Mouse (Mus musculus): ENCODE measurements around the gene Pim3.
"Not testable (repeated sequence)": the region's sequence is repeated elsewhere in the genome, so short reads cannot be mapped to it uniquely, and the experiment has no call there.

Gene Pim3

DNA sequence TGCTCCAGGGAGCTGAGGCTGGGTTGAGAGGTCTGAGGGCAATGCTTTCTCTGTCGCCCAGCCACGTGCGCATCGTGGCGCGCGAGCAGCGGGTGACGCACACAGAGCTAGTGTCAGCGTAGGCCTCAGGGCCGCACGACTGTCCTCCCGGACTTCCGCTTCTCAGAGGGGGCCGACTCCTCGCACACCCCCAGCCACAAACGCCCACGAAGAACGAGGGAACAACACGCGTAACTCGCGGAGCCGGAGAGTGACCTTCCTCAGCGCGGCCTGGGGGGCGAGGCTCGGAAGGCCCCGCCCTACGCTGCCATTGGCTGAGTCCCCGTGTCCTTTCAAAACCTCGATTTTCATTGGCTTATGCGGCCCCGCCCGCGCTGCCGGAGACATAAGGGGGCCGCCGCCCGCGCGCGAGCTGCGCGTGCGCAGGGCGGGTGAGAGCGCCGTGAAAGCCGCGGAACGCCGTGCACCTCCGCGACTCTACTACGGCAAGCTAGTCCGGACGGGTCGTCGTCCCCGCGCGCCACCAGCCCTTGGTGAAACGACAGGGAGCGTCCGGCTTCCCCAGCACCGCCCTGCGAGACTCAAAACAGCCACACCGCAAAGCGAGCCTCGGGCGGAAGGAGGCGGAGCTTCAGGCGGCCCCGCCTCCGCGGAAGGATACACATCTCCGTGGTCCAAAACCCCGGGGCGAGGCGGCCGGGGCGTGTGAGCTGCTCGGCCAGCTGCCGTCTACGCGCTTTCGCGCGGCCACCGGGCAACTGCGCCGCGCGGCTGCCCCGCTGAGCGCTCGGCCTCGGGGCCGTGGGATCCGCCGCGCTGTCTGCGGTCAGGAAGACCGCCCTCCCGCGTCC is at the start of gene Pim3:
Gene Pim3, plus strand, starts transcription at position 415 of the 851 bp plus-strand sequence.
- peak; percentile 95 to 98 for DNase-seq (ENCODE audit: low spot score in 2 of 2)

DNA sequence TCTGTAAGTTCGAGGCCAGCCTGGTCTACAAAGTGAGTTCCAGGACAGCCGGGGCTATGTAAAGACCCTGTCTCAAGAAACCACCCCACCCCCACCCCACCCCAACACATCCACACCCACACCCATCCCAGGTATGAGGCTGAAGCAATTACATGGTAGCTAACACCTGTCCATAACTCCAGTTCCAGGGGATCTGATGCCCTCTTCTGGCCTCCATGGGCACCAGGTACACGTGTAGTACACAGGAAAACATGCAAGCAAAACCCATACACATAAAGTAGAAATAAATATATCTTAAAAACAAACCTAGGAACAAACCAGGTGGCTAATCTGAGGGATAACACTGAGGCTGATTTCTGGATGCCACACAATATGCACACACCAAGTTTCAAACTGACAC is 48.7 kb upstream of the Pim3 start:
- no peak for DNase-seq (ENCODE audit: low spot score in 2 of 2)

DNA sequence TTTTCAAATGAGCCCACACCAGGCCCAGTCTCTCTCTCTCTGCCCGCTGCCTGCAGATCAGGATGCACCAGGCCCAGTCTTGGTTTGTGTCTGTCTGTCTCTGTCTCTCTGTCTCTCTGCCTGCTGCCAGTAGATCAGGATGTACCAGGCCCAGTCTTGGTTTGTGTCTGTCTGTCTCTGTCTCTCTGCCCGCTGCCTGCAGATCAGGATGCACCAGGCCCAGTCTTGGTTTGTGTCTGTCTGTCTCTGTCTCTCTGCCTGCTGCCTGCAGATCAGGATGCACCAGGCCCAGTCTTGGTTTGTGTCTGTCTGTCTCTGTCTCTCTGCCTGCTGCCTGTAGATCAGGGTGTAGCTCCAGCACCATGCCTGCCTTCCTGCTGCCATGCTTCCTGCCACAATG is 48.1 kb upstream of the Pim3 start:
- DNase-seq (ENCODE audit: low spot score in 2 of 2), result not testable (repeated sequence)

DNA sequence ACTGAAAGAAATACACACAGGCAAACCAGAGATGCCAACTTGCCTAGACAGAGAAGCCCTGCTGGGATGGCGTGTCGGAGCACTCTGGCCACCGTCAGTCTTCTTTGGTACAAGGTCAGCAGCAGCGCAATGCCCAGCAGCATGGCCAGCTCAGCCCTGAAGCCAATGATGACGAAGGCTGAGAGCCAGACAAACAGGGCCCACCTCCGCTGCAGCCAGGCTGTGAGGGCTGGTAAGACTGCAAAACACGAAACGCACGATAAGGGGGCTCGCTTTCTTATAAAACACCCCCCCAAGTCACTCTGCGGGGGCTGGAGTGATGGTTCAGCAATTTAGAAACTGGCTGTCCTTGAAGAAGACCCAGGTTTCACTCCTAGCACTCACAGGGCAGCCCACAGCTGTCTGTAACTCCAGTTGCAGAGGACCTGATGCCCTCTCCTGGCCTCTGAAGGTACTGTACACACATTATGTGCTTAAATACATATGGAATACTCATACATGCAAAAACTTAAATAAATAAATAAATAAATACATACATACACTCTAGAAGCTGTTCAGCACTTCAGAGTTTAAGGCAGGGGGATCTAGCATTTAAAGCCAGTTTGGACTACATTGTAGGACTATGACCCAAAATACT is 47.5 kb upstream of the Pim3 start:
- DNase-seq (ENCODE audit: low spot score in 2 of 2), result no peak

DNA sequence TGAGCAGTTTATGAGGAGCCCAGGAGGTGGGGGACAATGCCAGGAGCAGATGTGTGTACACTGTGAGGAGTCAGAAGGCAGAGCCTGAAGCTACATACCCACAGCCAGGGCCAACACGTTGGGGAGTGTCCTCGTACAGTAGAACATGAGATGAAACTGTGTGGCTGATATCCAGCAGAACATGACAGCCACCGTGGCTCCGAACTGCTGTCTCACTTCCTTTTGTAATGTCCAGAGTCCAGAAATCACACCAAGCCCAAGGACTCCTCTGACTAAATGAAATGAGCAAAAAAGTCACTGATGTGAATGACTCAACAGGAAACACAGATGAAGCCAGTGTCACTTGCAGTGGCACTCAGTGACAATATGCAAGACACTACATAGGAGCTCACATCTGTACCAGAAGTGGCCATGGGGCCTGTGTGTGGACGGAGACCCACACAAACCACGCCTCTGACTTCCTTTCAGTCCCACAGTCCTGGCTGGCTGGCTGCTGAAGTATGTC is 46.7 kb upstream of the Pim3 start:
- DNase-seq (ENCODE audit: low spot score in 2 of 2), result no peak

DNA sequence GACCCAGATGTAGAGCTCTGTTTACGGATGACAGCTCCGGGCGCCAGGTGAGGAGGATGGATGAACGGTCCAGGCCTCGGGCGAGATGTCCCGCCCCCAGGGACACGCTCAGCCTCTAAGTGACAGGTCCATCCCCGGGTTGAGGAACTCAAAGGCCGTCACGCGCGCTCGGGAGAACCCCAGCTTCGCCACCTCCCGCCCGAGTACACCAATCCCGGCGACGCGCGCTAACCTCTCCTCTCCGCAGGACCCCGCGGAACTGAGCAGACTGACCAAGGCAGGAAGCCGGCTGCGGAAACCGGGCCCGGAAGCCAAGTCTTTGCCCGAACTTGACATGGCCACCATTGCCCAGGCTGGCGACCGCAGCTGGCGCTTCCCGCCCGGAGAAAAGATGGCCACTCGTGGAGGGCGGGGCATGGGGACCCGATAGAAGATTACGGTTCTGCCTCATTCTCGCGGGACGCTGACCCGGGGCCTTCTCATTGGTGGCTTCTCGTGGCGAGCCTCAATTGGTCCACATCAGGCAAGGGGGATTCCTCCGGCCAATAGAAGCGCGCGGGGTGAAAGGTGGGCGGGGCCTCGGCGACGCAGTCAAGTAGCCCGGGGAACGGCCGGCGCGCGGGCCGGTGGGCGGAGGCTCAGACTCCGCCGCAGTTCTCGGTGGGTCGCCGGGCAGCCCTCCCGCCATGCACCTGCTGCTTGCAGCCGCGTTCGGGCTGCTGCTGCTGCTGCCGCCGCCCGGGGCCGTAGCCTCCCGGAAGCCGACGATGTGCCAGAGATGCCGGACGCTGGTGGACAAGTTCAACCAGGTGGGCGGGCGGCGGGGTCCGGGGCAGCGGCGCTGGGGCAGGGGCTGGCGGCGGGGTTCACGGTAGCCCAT is 42.7 kb upstream of the Pim3 start, which contains the start of the genes Alg12 and Creld2:
Gene Alg12, minus strand, starts transcription at position 293 of the 880 bp plus-strand sequence.
Gene Creld2, plus strand, starts transcription at position 621 of the 880 bp plus-strand sequence.
- DNase-seq (ENCODE audit: low spot score in 2 of 2), result peak; percentile 100

DNA sequence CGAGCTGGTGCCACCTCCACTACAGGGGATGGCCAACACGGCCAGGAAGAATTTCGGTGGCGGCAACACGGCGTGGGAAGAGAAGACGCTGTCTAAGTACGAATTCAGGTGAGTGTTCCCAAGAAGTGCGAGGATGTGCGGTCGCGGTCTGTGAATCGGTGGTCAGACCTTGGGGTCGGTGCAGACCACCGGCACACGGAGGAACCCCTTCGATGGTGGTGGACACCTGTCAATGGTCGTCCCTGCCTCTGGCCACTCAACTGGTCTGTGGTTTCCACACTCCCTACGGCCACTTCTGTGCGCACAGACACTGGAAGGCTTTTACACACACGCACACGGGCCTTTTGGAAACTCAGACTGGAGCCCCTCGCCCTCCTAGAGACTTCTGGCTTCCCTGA is 42.1 kb upstream of the Pim3 start:
- DNase-seq (ENCODE audit: low spot score in 2 of 2), result peak; percentile 33 to 37

DNA sequence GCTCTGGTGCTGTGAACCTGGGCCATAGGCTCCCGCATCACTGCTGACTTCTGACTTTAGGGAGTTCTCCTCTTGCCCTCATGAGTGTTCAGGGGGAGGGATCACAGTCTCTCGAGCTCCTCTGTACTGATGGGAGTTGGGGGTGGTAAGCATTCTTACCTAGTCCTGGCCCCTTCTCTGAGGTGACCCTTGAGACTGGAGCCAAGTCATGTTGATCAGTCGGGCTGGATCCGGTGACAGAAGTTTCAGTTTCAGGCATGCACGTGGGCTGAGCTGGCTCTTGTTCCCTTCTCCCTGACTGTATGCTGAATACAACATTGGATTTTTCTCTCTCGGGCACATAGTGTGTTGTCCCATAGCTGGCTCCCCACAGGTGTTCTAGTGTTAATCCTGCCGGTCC is 40.6 kb upstream of the Pim3 start:
- DNase-seq (ENCODE audit: low spot score in 2 of 2), result no peak

DNA sequence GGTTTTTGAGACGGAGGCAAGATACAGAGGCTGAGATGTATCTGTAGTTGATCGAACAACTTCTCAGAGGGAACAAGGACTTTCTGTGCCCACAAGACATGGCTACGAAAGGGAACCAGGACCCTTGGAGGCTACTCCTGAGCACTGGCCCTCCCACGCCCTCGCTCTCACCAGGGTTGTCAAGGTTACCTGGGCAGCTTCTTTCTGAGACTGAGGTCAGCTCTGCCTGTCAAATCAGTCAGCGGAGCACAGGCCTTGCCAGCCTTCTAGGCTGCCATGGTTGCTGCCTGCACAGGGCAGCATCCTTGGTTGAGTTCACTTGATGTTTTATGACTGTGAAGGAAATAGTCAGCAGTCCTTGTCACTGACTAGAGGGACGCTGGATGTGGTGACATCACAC is 39.5 kb upstream of the Pim3 start:
- no peak for DNase-seq (ENCODE audit: low spot score in 2 of 2)

DNA sequence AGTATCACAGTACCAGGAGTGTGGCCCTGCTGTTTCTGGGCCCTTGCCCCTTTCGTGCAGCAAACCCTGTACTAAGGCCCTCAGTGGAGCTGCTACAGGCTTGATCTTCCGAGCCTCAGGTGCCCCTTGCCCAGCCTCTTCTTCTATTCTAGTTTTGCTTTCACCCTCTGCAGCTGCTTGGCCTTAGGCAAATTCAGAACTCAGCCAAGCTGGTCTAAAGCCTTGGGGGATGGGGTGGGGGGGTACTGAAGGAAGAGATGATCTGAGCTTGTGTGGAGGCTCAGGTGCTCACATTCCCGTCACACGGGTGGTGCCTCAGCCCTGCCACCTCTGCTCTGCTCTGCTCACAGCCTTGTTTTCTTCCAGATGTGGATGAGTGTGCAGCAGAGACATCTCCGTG is 38.6 kb upstream of the Pim3 start:
- no peak for DNase-seq (ENCODE audit: low spot score in 2 of 2)

DNA sequence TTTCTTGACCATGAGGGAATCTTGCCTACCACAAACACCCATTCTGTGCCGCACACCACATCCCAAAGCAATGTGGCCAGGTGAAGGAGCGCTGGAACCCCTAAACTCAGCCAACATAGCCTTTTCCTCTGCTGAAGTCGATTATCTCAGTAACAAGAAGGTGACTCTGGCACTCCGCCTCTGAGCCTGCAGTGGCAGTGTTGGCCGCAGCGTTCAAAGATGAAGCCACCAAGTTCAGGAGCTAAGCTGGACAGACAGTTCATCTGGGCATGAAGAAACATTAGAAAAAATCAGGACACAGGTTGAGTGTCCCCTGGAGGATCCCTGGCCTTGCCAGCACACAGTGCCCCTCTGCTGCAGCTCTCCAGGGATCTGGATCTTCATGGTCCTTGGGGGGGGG is 34.5 kb upstream of the Pim3 start:
- no peak for DNase-seq (ENCODE audit: low spot score in 2 of 2)

DNA sequence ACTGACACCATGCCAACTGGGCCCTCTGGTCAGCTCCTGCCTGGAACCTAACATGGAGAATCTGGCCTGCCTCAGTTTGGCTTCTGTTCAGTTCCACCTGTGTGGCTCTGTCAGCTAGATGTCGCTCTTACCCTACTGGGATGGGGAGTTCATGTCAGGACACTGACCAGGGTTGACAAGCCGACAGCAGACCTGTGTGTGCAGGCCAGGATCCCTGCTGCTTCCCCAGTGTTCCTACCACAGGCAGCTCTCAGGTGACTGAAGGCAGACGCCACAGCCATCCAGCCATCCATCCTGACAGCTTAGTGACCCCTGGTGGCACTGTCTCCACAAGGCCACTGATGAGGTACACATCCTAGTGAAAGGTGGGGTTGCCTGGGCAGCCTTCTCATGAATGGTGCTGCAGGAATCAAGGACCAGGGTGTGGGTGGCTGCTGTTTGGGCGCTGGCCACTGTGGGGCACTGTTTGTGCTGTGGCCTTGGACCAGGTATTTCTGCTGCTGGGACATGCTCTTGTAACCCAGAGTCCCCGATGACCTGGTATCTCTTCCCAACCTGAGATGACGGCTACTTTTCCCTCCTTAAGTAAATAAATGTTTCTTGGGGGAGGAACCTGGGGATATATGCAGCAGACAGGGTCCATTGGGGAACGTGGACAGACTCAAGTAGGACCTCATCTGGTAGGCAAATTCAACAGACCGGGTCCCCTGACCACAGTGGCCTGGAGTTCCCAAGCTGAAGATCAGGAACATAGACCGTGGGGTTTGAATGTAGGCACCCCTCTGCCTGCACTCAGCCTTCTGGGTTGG is 33.8 kb upstream of the Pim3 start:
- peak; percentile 38 to 49 for DNase-seq (ENCODE audit: low spot score in 2 of 2)

DNA sequence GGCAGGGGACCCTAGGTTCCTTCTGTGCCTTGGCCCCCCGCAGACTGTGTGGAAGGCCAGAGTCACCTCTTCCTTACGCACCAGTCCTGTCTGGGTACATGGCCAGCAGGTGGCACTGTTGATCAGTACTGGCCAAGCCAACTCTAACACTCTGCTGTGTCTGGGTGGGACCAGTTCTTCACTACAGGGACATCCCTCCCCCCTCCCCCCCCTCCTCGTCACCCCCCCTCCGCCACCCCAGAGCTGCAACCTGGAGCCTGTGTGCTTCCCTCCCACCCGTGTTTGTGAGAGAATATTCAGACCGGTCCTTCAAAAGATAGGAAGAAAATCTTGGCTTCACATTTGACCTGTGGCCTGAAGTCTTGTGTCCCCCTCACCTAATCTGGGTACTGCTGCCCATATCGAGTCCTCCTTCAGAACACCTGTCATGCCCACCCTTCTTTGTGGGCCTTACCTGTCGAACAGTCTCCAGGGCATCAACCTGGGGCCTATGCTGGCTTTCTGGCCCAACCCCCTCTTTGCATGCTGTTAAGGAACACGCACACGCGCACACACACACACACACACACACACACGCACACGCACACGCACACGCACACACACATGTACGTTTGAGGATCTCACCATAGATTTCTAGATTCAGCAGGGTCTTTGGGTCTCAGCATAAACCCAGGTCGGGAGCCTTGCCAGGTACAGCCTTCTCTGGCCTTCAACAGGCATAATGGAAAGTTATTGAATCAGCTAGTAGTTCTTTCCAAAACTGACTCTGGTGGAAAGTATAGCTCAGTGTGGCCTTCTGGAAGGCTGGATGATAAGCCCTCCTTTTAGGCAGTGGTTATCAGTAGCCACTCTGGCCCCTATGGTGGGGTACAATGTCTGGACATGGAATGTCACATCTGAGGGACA is 32.9 kb upstream of the Pim3 start:
- DNase-seq (ENCODE audit: low spot score in 2 of 2), result peak; percentile 91

DNA sequence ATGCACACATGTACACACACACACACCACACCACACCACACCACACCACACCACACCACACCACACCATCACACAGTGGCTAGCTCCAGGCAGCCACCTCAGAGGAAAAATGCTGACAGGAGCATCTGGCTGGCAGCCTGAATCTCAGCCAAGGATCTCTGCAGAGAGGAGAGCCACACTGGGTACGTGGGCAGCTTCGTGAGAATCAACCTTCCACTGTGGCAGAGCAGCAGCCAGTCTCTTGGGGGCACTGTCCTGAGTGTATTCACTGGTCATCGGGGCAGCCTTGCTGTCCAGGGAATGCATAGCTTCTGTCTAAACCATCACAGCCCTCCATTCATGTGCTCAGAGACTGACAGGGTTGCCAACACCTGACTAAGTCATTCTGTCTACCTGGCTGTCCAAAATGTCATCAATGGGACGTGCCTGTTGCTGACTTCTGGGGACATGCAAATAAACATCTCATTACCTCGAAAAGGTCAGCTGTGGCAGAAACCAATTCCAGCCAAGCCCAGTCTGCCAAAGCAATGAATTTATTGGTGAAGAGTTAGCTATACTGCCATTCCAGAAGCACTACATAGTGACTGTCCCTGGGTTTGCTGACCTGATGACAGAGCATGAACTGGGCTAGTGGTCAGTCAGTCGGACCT is 32.1 kb upstream of the Pim3 start:
- DNase-seq (ENCODE audit: low spot score in 2 of 2), result peak; percentile 41 to 51

DNA sequence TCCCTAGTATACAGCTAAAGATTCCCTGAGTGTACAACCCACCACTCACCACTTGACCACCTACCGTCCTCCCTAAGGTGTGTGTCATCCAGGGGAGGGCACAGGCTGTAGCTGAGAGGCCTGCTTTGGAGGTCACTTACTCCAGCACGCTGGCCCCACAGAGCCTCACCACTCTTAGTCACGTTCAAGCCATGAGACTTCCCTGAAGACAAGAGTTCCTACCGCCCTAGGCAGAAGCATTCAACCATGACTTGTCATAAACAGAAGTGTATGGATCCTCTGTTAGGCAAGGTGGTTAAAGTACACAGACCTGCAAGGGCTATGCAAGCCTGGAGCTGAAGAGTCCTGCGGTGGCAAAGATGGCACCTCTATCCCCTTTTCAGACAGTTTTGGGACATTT is 31.3 kb upstream of the Pim3 start:
- DNase-seq (ENCODE audit: low spot score in 2 of 2), result no peak

DNA sequence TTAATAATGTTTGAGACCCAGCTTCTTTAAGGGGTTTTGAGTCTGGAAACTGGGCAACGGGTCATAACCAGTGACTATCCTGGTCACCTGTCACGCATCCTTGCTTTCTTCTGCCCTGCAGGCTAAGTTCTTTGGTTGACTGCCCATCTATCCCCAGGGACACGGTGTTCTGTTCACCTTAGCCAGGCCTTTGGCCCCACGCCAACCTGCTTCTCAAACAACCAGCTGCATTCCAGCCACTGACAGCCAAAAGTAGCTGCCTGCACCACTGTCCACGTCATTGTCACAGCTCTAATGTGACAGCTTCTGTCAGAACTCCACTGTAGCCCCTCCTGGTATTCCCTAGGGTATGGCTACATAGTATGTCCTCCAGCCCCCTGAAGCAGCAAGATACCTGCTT is 30.5 kb upstream of the Pim3 start:
- no peak for DNase-seq (ENCODE audit: low spot score in 2 of 2)

DNA sequence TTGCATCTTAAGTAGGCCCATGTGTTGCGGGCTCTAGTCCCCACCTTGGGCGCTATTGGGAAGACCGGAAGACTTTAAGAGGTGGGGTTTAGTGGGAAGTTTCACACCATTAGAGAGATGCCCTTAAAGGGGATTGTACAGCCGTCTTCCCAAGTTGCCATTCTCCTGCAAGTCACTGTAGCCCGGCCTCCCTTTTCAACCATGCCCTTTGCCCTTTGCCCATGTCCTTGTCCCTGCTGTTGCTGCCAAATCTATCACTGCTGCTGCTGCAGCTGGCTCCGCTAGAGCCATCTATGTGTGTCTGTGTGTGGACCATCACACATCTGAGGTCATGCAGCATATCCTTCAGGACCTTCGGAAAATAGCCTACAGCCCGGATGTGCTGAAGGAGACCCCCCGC is 29.4 kb upstream of the Pim3 start:
- no peak for DNase-seq (ENCODE audit: low spot score in 2 of 2)

DNA sequence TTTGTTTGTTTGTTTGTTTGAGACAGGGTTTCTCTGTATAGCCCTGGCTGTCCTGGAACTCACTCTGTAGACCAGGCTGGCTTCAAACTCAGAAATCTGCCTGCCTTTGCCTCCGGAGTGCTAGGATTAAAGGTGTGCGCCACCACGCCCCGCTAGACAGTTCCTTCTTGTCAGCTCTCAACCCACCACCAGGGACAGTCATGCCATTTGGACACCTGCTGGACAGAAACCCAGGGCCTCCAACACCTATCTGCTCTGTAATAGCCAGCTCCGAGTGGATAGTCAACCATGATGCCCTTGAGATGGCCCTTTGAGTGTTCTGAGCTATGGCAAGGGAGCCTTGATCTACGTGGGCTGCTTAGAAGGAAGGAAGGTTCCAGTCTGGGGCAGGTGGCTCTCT is 26.0 kb upstream of the Pim3 start:
- no peak for DNase-seq (ENCODE audit: low spot score in 2 of 2)

DNA sequence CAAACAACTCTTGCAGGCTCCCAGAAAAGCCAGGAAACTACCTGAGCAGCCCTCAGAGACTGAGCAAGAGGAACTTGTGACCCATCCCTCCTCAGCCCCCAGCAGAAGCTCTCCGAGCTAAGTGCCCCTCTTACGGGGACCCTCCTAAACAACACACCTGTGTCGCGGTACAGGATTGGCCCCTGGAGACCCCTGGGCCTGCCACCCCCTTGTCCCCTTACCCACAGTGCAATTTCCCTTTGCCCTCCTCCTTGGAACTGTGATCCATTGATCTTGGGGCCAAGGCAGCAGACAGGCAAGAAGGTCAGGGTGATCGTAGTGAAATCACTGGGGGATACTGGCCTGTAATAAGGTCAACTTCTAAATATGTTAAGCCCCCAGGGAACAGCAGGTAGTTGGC is 25.4 kb upstream of the Pim3 start:
- DNase-seq (ENCODE audit: low spot score in 2 of 2), result no peak
